Mouse (Mus musculus): Measurements from ENCODE around the gene Palm3. TPM values are rescaled to one million over a fixed set of nuclear protein-coding genes. Genes with fewer than 3 reads are reported as not detected.

Gene Palm3
- polyA plus RNA-seq, 1 experiment: 7.9 TPM

- Histone ChIP-seq H3K27me3 (replicated peaks; ENCODE audit: control insufficient read depth, insufficient read depth, low read length) (no peaks in the 10 kb centered on the region), H3K36me3 (ENCODE audit: control insufficient read depth, insufficient read depth, low read length) (no peaks in the 10 kb centered on the region), H3K27ac (ENCODE audit: insufficient read depth, low read depth, low read length) (no peak overlapping the region), H3K4me1 (ENCODE audit: control insufficient read depth, insufficient read depth, low read length) (no peaks in the 10 kb centered on the region), H3K4me3 (ENCODE audit: insufficient read depth, low read depth, low read length) (no peak overlapping the region)
- no peak for TF ChIP-seq POLR2A (IDR thresholded peaks at IDR 0.05; ENCODE audit: low read depth, low read length)
- TF ChIP-seq CTCF (conservative IDR thresholded peaks at IDR 0.05; ENCODE audit: insufficient read depth, insufficient read length, low read depth, low read length): no peak
- 91% methylated on average over 1 of the region's 1 CpGs for WGBS
- DNase-seq: no peak
These were observed 36.6 kb downstream of the Palm3 start for GRCm38 (mm10) chr8:84057827-84058226.

- H3K4me3 ChIP-seq (ENCODE audit: insufficient read depth, low read depth, low read length): no peak overlapping the region
- H3K4me1 ChIP-seq (ENCODE audit: control insufficient read depth, insufficient read depth, low read length): no peaks in the 10 kb centered on the region
- no peak for DNase-seq
- peak; percentile 26; the same call in 1 of the 2 replicates for TF ChIP-seq CTCF (conservative IDR thresholded peaks at IDR 0.05; ENCODE audit: insufficient read depth, insufficient read length, low read depth, low read length)
- TF ChIP-seq POLR2A (IDR thresholded peaks at IDR 0.05; ENCODE audit: low read depth, low read length): no peak
- no peaks in the 10 kb centered on the region for H3K27me3 ChIP-seq (replicated peaks; ENCODE audit: control insufficient read depth, insufficient read depth, low read length)
- no peaks in the 10 kb centered on the region for H3K36me3 ChIP-seq (ENCODE audit: control insufficient read depth, insufficient read depth, low read length)
- 91% methylated on average over 2 of the region's 2 CpGs for WGBS
- no peak overlapping the region for H3K27ac ChIP-seq (ENCODE audit: insufficient read depth, low read depth, low read length)
These were observed 38.0 kb downstream of the Palm3 start for GRCm38 (mm10) chr8:84059226-84059625.

DNA sequence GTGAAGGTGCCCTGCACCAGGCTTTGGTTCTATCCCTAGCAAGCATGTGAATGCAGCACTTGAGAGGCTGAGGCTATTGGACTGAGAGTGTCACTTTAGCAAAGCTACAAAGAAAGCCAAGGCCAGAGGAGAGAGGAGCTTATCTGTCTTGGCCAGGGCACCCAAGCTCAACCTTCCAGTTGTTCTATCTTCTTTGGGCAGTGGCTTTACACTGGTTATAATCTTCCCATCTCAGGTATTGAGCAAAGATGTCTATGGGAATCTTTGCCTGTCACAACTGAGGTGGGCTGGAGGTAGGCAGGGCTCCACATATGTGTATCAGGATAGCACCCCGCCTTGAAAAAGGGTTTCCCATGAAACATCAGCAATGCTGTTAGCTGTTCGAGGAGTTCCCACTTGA is 39.0 kb downstream of the Palm3 start:
- Histone ChIP-seq H3K27me3 (replicated peaks; ENCODE audit: control insufficient read depth, insufficient read depth, low read length) (no peaks in the 10 kb centered on the region), H3K4me3 (ENCODE audit: insufficient read depth, low read depth, low read length) (no peak overlapping the region), H3K4me1 (ENCODE audit: control insufficient read depth, insufficient read depth, low read length) (no peaks in the 10 kb centered on the region), H3K36me3 (ENCODE audit: control insufficient read depth, insufficient read depth, low read length) (no peaks in the 10 kb centered on the region), H3K27ac (ENCODE audit: insufficient read depth, low read depth, low read length) (no peak overlapping the region)
- TF ChIP-seq CTCF (conservative IDR thresholded peaks at IDR 0.05; ENCODE audit: insufficient read depth, insufficient read length, low read depth, low read length) (no peak), POLR2A (IDR thresholded peaks at IDR 0.05; ENCODE audit: low read depth, low read length) (no peak)
- WGBS: 88% methylated on average over 2 of the region's 2 CpGs
- no peak for DNase-seq

DNA sequence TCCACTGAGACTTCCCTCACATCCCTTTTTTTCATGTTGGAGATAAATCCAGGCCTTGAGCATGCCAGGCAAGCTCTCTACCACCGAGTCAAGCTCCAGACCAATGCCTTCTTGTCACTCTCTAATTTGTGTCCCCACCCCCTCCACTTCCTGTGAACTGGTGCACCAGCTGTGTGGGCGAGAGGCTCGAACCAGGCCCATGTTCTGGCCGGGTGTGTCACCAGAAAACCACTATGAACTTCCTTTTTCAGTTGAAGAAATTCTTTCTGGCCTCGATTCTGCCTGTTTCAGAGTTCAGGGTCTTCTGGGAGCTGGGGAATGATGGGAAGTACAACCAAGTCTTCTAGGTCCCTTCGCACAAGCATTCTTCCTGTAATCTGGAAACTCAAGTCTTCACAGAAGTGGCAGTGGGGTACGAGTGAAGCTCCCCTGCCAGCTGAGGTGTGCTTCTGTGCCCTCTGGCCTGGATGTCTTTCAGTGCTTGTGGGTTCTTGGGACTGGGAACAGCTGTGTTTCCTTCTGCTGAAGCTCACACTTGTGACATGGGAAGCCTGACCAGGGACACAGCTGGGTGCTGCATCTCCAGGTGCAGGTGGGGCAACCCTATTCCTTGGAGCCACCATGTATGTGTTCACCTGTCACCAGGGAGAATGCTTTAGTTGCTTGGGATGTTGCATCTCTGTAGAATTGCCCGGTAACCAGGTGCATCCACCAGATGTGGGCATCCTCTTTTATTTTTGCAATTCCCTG is 42.8 kb downstream of the Palm3 start:
- 64% methylated on average over 8 of the region's 8 CpGs for WGBS
- DNase-seq: no peak
- H3K27me3 ChIP-seq (replicated peaks; ENCODE audit: control insufficient read depth, insufficient read depth, low read length): no peaks in the 10 kb centered on the region
- H3K27ac ChIP-seq (ENCODE audit: insufficient read depth, low read depth, low read length): no peak overlapping the region
- TF ChIP-seq CTCF (conservative IDR thresholded peaks at IDR 0.05; ENCODE audit: insufficient read depth, insufficient read length, low read depth, low read length) (no peak), POLR2A (IDR thresholded peaks at IDR 0.05; ENCODE audit: low read depth, low read length) (no peak)
- H3K4me3 ChIP-seq (ENCODE audit: insufficient read depth, low read depth, low read length): no peak overlapping the region
- H3K4me1 ChIP-seq (ENCODE audit: control insufficient read depth, insufficient read depth, low read length): peaks cover 14% of the 10 kb centered on the region
- no peaks in the 10 kb centered on the region for H3K36me3 ChIP-seq (ENCODE audit: control insufficient read depth, insufficient read depth, low read length)

GRCm38 (mm10) chr8:84065037-84065436 is 43.8 kb downstream of the Palm3 start, which contains the start of gene Gm10643:
Gene Gm10643, minus strand, starts transcription at chr8:84065137.
- no peak for DNase-seq
- peak within 1 kb of the TSS; percentile 51 for H3K4me3 ChIP-seq (ENCODE audit: insufficient read depth, low read depth, low read length)
- 94% methylated on average over 1 of the region's 1 CpGs for WGBS
- peak within 1 kb of the TSS; percentile 72 for H3K27ac ChIP-seq (ENCODE audit: insufficient read depth, low read depth, low read length)
- peaks cover 23% of the 10 kb centered on the region for H3K4me1 ChIP-seq (ENCODE audit: control insufficient read depth, insufficient read depth, low read length)
- H3K27me3 ChIP-seq (replicated peaks; ENCODE audit: control insufficient read depth, insufficient read depth, low read length): no peaks in the 10 kb centered on the region
- no peaks in the 10 kb centered on the region for H3K36me3 ChIP-seq (ENCODE audit: control insufficient read depth, insufficient read depth, low read length)
- TF ChIP-seq POLR2A (IDR thresholded peaks at IDR 0.05; ENCODE audit: low read depth, low read length) (no peak), CTCF (conservative IDR thresholded peaks at IDR 0.05; ENCODE audit: insufficient read depth, insufficient read length, low read depth, low read length) (no peak)

- Histone ChIP-seq H3K27ac (ENCODE audit: insufficient read depth, low read depth, low read length) (peak overlapping the region; percentile 72), H3K4me1 (ENCODE audit: control insufficient read depth, insufficient read depth, low read length) (peaks cover 25% of the 10 kb centered on the region), H3K4me3 (ENCODE audit: insufficient read depth, low read depth, low read length) (peak overlapping the region; percentile 51), H3K27me3 (replicated peaks; ENCODE audit: control insufficient read depth, insufficient read depth, low read length) (no peaks in the 10 kb centered on the region), H3K36me3 (ENCODE audit: control insufficient read depth, insufficient read depth, low read length) (no peaks in the 10 kb centered on the region)
- WGBS: 16% methylated on average over 5 of the region's 5 CpGs
- TF ChIP-seq POLR2A (IDR thresholded peaks at IDR 0.05; ENCODE audit: low read depth, low read length): no peak
- no peak for TF ChIP-seq CTCF (conservative IDR thresholded peaks at IDR 0.05; ENCODE audit: insufficient read depth, insufficient read length, low read depth, low read length)
- DNase-seq: no peak
These were observed 44.3 kb downstream of the Palm3 start for GRCm38 (mm10) chr8:84065457-84066072.

DNA sequence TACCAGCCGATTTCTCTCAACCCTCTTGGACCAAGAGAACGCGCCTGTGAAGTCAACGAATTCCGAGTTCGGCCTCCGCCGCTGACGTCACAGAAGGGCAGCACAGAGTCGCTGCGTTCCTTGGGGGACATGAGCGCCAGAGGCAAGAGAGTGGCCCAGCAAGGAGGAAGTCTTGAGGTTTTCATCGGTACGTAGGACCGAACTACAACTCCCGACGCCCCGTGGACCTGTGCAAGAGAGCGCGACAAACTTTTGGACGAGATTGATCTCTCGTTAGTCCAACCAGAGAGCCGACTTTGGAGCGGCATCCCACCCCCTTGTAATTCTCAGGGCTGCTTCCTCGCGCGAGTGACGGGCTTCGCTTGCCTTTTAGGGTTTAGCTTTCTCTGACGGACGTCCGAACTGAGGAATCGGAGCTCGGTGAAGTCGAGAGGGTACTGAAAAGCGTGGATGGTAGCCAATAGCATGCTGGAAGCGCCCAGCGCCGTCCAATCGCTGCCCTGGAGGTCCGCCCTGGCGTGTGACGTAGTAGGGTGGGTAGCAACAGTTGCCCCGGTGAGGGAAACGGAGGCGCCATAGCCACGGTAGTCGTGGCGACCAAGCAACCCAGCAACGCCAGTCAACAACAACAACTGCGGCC is 45.1 kb downstream of the Palm3 start, which contains the start of gene Rfx1:
Rfx1 (plus strand) TSS at position 544 of the 640 bp plus-strand sequence.
- peak within 1 kb of the TSS; percentile 72 for H3K27ac ChIP-seq (ENCODE audit: insufficient read depth, low read depth, low read length)
- peak; percentile 100 for DNase-seq
- TF ChIP-seq POLR2A (IDR thresholded peaks at IDR 0.05; ENCODE audit: low read depth, low read length) (peak; percentile 40), CTCF (conservative IDR thresholded peaks at IDR 0.05; ENCODE audit: insufficient read depth, insufficient read length, low read depth, low read length) (no peak)
- H3K27me3 ChIP-seq (replicated peaks; ENCODE audit: control insufficient read depth, insufficient read depth, low read length): no peaks in the 10 kb centered on the region
- peaks cover 25% of the 10 kb centered on the region for H3K4me1 ChIP-seq (ENCODE audit: control insufficient read depth, insufficient read depth, low read length)
- H3K4me3 ChIP-seq (ENCODE audit: insufficient read depth, low read depth, low read length): peak within 1 kb of the TSS; percentile 70
- no peaks in the 10 kb centered on the region for H3K36me3 ChIP-seq (ENCODE audit: control insufficient read depth, insufficient read depth, low read length)
- under 1% methylated on average over 51 of the region's 51 CpGs for WGBS

All from kidney, adult 2 months (tissue).